Mouse (Mus musculus) testis, adult 2 months (tissue): Measurements from ENCODE around the gene Galnt17.

Experiments used
- CTCF ChIP-seq: fragments of 200-500 bp; IDR thresholded peaks from 2 replicates; pipeline ENCODE4 v1.5.1; 2012; ENCODE audit warnings: low read depth, mild to moderate bottlenecking, inconsistent platforms, low read length, moderate library complexity; ENCODE audit not compliant: control insufficient read depth, insufficient read depth, insufficient replicate concordance
- POLR2A ChIP-seq: fragments of 200-500 bp; IDR thresholded peaks from 2 replicates; pipeline ENCODE4 v1.6.1; 2012; ENCODE audit warnings: low read depth, mild to moderate bottlenecking, inconsistent platforms, low read length, moderate library complexity; ENCODE audit not compliant: control insufficient read depth

DNA sequence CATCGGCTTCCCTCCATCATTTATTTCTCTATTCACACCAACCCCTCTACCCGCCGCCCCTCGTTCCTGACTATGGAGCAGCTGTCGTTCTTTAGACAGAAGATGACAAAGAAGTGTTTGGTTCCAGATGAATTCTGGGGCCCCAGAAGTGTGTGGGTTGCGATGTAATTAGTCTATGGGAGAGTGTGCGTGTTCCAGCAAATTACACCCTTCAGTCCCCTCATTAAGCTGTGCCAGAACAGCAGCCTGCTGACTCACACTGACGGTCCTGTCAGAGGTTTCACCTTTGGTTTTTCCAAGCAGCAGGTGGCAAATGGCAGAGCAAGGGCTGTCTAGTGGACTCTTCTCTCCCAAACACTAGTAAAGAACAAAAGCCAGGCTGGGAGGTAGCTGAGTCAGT, 26.2 kb upstream of the Galnt17 start:
- TF ChIP-seq CTCF, result no peak
- TF ChIP-seq POLR2A, result no peak
